Mouse (Mus musculus) MEL (cell line): ENCODE data around the gene Atp8a1.

Source experiments
- CHD1 ChIP-seq: IDR thresholded peaks from 2 replicates; pipeline ENCODE4 v1.6.1; 2012; ENCODE audit warnings: low read depth, mild to moderate bottlenecking, inconsistent platforms, low read length, improper control_type of control experiment
- CTCF ChIP-seq, 3 experiments: IDR thresholded peaks in 2 of 3; conservative IDR thresholded peaks in 1 of 3; 2 replicates each; pipeline ENCODE4 v1.5.1; 2011 to 2012; ENCODE audit warnings: low read length in 3 of 3, low read depth in 2 of 3, mild to moderate bottlenecking in 2 of 3, improper control_type of control experiment in 1 of 3, inconsistent platforms in 1 of 3, mixed read lengths in 1 of 3, moderate library complexity in 1 of 3; ENCODE audit not compliant: control insufficient read depth in 1 of 3, insufficient read depth in 1 of 3, poor library complexity in 1 of 3, severe bottlenecking in 1 of 3
- E2F4 ChIP-seq: IDR thresholded peaks from 2 replicates; pipeline ENCODE4 v1.6.1; 2011; ENCODE audit warnings: low read depth, low read length, improper control_type of control experiment, borderline replicate concordance
- KAT2A ChIP-seq: conservative IDR thresholded peaks from 2 replicates; pipeline ENCODE4 v1.6.1; 2012; ENCODE audit warnings: low read depth, low read length, improper control_type of control experiment, inconsistent platforms
- SIN3A ChIP-seq: IDR thresholded peaks from 2 replicates; pipeline ENCODE4 v1.6.1; 2012; ENCODE audit warnings: low read length, improper control_type of control experiment, inconsistent platforms

DNA sequence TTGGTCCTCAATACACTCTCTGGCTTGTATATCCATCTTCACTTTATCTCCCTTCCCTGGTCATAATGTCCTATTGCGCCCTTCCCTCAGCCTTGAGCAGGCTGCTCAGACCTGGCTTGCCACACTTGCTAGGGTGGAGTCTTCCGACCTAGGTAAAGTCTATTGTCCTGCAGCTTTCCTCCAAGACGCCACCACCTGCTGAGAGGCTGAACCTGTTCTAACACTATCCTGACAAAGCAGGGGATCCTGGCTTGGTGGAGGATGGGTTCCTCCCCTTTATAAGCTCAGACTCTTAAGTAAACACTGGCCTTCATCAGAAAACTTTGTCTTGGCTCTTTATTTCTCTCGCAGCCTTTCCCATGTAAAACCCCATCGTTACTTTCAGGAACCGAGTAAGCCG, 47.4 kb downstream of the Atp8a1 start:
- no peak for TF ChIP-seq E2F4
- no peak for TF ChIP-seq KAT2A
- TF ChIP-seq CHD1, result no peak
- TF ChIP-seq CTCF (IDR thresholded peaks at IDR 0.05 in 2 of 3, conservative IDR thresholded peaks at IDR 0.05 in 1 of 3; ENCODE audit: control insufficient read depth in 1 of 3, insufficient read depth in 1 of 3, low read depth in 2 of 3, low read length in 3 of 3, poor library complexity in 1 of 3, severe bottlenecking in 1 of 3), result no peak
- TF ChIP-seq SIN3A, result no peak
